Mouse (Mus musculus) midbrain, embryonic 14.5 days (tissue): ENCODE results near the gene Jund. TPM values are rescaled to one million over a fixed set of nuclear protein-coding genes. Genes with fewer than 3 reads are reported as not detected.

Experiments used
- ATAC-seq: fragments of 200-750 bp; cut with Nextera tagmentation; 2 replicates; pipeline ENCODE4 v1.8.0; 2017; ENCODE audit warnings: moderate number of reproducible peaks, moderate library complexity; ENCODE audit not compliant: low FRiP score, low TSS enrichment
- DNase-seq: peaks from one replicate; pipeline ENCODE4 v3.0.0-alpha.2; 2015
- H3K27ac ChIP-seq: fragments of 300-500 bp; sonication (generic); replicated peaks from 2 replicates; pipeline ENCODE4 v1.5.1; 2014; ENCODE audit warnings: mild to moderate bottlenecking, low read depth, low read length, moderate library complexity
- H3K27me3 ChIP-seq: fragments of 300-500 bp; sonication (generic); 2 replicates; pipeline ENCODE4 v1.6.1; 2014; ENCODE audit warnings: low read length, control low read depth, mixed read lengths; ENCODE audit not compliant: control insufficient read depth, insufficient read depth
- H3K36me3 ChIP-seq: fragments of 300-500 bp; sonication (generic); 2 replicates; pipeline ENCODE4 v1.6.1; 2014; ENCODE audit warnings: low read length, control low read depth; ENCODE audit not compliant: control insufficient read depth, insufficient read depth
- H3K4me1 ChIP-seq: fragments of 300-500 bp; sonication (generic); 2 replicates; pipeline ENCODE4 v1.6.1; 2014; ENCODE audit warnings: mild to moderate bottlenecking, antibody characterized with exemption, low read length, control low read depth; ENCODE audit not compliant: control insufficient read depth, insufficient read depth
- H3K4me2 ChIP-seq: fragments of 300-500 bp; sonication (generic); 2 replicates; pipeline ENCODE4 v1.6.1; 2014; ENCODE audit warnings: mild to moderate bottlenecking, low read length, moderate library complexity
- H3K4me3 ChIP-seq: fragments of 300-500 bp; sonication (generic); replicated peaks from 2 replicates; pipeline ENCODE4 v1.5.1; 2014; ENCODE audit warnings: low read depth, low read length
- H3K9ac ChIP-seq: fragments of 300-500 bp; sonication (generic); replicated peaks from 2 replicates; pipeline ENCODE4 v1.6.1; 2014; ENCODE audit warnings: mild to moderate bottlenecking, low read length, moderate library complexity
- H3K9me3 ChIP-seq: fragments of 300-500 bp; sonication (generic); 2 replicates; pipeline ENCODE4 v1.6.1; 2016; ENCODE audit warnings: low read length, control low read depth, mixed read lengths; ENCODE audit not compliant: control insufficient read depth
- WGBS: fragments of 180-500 bp; shearing (Covaris S2); extraction: QIAGEN DNeasy Blood & Tissue Kit; methylation state at CpG from one replicate; pipeline ENCODE4 v1.1.7; 2014; 5-methylcytosine and 5-hydroxymethylcytosine counted together
- polyA plus RNA-seq: library from polyadenylated mRNA; unstranded; fragments of >200 nt; fragmentation: Nextera tagmentation; extraction: Ambion mirVana; gene quantifications from 2 replicates; pipeline ENCODE4 v1.2.1, GENCODE M21; 2014

The Jund gene
- 104 and 119 TPM in 2 replicates for polyA plus RNA-seq

- peak within 1 kb of the TSS; percentile 59 for H3K4me2 ChIP-seq
- under 1% methylated on average over 67 of the region's 69 CpGs for WGBS
- H3K9ac ChIP-seq = peak within 1 kb of the TSS; percentile 98
- H3K4me3 ChIP-seq = peak within 1 kb of the TSS; percentile 97
- no peaks in the 10 kb centered on the region for H3K9me3 ChIP-seq
- peak within 1 kb of the TSS; percentile 99 for H3K27ac ChIP-seq
- peak; percentile 91 for ATAC-seq
- no peaks in the 10 kb centered on the region for H3K27me3 ChIP-seq
- H3K36me3 ChIP-seq = peaks cover 9% of the 10 kb centered on the region; the same call in 1 of the 2 replicates
- peaks cover 39% of the 10 kb centered on the region for H3K4me1 ChIP-seq
- DNase-seq = peak; percentile 100
These were observed at the start of gene Jund for GRCm38 (mm10) chr8:70698310-70699109. Gene Jund, plus strand, starts transcription at chr8:70698949.

- Histone ChIP-seq H3K27me3 (no peaks in the 10 kb centered on the region), H3K9ac (no peak overlapping the region), H3K4me3 (no peak overlapping the region), H3K4me1 (0 out of 2 replicates have a peak, but pooled peaks cover 14% of the 10 kb centered on the region), H3K4me2 (no peak overlapping the region; the same call in 1 of the 2 replicates), H3K9me3 (no peaks in the 10 kb centered on the region), H3K27ac (peak overlapping the region; percentile 58; the same call in 1 of the 2 replicates), H3K36me3 (peaks cover 27% of the 10 kb centered on the region)
- ATAC-seq (peak; percentile 71), DNase-seq (peak; percentile 88)
- WGBS = 51% methylated on average over 4 of the region's 4 CpGs
These were observed 49.4 kb upstream of the Jund start for GRCm38 (mm10) chr8:70649324-70649723.

DNA sequence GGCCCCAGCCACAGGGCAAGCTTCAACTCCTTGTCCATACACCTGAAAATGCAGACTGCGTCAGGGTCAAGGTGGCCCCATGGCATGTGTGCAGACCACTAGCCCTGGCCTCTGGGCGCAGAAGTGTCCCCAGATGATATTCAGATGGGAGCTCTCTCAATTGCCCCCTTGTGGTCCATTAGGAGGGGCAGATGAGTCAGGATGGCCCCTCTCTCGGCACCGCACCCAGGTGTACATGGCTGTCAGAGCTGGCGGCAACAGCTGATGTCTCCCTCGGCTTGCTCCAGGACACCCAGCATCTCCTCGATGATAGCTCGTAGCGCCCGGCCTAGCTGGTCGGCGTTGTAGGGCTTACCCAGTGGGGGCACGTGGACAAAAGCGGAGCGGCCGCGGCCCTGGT is 48.4 kb upstream of the Jund start:
- WGBS = 96% methylated on average over 17 of the region's 17 CpGs
- no peak overlapping the region for H3K4me3 ChIP-seq

DNA sequence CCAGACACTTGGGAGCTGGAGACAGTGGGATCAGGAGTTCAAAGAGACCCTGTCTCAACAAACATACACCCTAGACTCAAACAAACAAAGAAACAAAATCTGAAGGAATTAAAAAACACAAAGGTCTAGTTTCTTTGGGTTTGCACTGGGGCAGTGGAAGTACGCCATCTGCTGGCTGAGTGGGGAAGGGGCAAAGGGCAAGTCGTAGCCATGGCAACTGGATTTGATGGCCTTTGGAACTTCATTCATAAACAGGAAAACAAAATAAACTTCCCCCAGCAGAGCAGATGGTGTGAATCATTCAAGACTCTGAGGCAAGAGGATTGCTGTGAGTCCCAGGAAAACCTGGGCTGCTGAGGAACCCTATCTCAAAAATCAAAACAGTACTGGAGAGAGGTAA is 45.5 kb upstream of the Jund start:
- H3K27ac ChIP-seq = no peak overlapping the region
- peaks cover 25% of the 10 kb centered on the region; the same call in 1 of the 2 replicates for H3K4me1 ChIP-seq
- DNase-seq = no peak

More for the DNA sequence above, 48.4 kb upstream of the Jund start:
- Histone ChIP-seq H3K4me1 (0 out of 2 replicates have a peak, but pooled peaks cover 14% of the 10 kb centered on the region), H3K27ac (no peak overlapping the region), H3K9me3 (no peaks in the 10 kb centered on the region), H3K36me3 (peaks cover 31% of the 10 kb centered on the region), H3K27me3 (no peaks in the 10 kb centered on the region), H3K9ac (no peak overlapping the region), H3K4me2 (no peak overlapping the region)
- ATAC-seq (no peak), DNase-seq (no peak)

GRCm38 (mm10) chr8:70654121-70654520 is 44.6 kb upstream of the Jund start:
- Histone ChIP-seq H3K9ac (no peak overlapping the region), H3K27me3 (no peaks in the 10 kb centered on the region), H3K27ac (0 out of 2 replicates have a peak overlapping the region, but pooled peaks have one; percentile 13), H3K4me1 (peaks cover 28% of the 10 kb centered on the region), H3K4me3 (no peak overlapping the region), H3K9me3 (no peaks in the 10 kb centered on the region), H3K36me3 (peaks cover 35% of the 10 kb centered on the region), H3K4me2 (no peak overlapping the region)
- 76% methylated on average over 1 of the region's 1 CpGs for WGBS
- DNase-seq (no peak), ATAC-seq (no peak)

More for the DNA sequence above, 45.5 kb upstream of the Jund start:
- Histone ChIP-seq H3K9ac (no peak overlapping the region), H3K27me3 (no peaks in the 10 kb centered on the region), H3K36me3 (peaks cover 35% of the 10 kb centered on the region), H3K9me3 (no peaks in the 10 kb centered on the region), H3K4me3 (no peak overlapping the region), H3K4me2 (no peak overlapping the region)
- no peak for ATAC-seq
- WGBS = 51% methylated on average over 2 of the region's 2 CpGs

GRCm38 (mm10) chr8:70655469-70655868 is 43.3 kb upstream of the Jund start:
- no peak for DNase-seq

GRCm38 (mm10) chr8:70656193-70656790 is 42.5 kb upstream of the Jund start:
- ATAC-seq (peak; percentile 35; the same call in 1 of the 2 replicates), DNase-seq (peak; percentile 72)
- no peaks in the 10 kb centered on the region for H3K27me3 ChIP-seq
- 10% methylated on average over 13 of the region's 13 CpGs for WGBS
- H3K9me3 ChIP-seq = no peaks in the 10 kb centered on the region
- no peak overlapping the region for H3K4me3 ChIP-seq
- H3K36me3 ChIP-seq = peaks cover 20% of the 10 kb centered on the region
- peak overlapping the region; percentile 75 for H3K27ac ChIP-seq
- H3K4me1 ChIP-seq = peaks cover 24% of the 10 kb centered on the region
- H3K9ac ChIP-seq = no peak overlapping the region
- H3K4me2 ChIP-seq = peak overlapping the region; percentile 88; the same call in 1 of the 2 replicates

More at GRCm38 (mm10) chr8:70655469-70655868, 43.3 kb upstream of the Jund start:
- peak overlapping the region; percentile 75 for H3K27ac ChIP-seq
- peaks cover 27% of the 10 kb centered on the region for H3K36me3 ChIP-seq
- H3K27me3 ChIP-seq = no peaks in the 10 kb centered on the region
- H3K4me1 ChIP-seq = peaks cover 22% of the 10 kb centered on the region
- H3K4me2 ChIP-seq = no peak overlapping the region
- no peak for ATAC-seq
- H3K4me3 ChIP-seq = no peak overlapping the region
- H3K9ac ChIP-seq = no peak overlapping the region
- no peaks in the 10 kb centered on the region for H3K9me3 ChIP-seq
- WGBS = 19% methylated on average over 2 of the region's 2 CpGs

GRCm38 (mm10) chr8:70657214-70657613 is 41.5 kb upstream of the Jund start:
- Histone ChIP-seq H3K9me3 (no peaks in the 10 kb centered on the region), H3K4me3 (no peak overlapping the region), H3K27me3 (no peaks in the 10 kb centered on the region), H3K4me1 (peaks cover 24% of the 10 kb centered on the region), H3K27ac (peak overlapping the region; percentile 75), H3K4me2 (peak overlapping the region; percentile 88), H3K9ac (no peak overlapping the region), H3K36me3 (peaks cover 12% of the 10 kb centered on the region)
- DNase-seq = no peak
- ATAC-seq = no peak
- 94% methylated on average over 3 of the region's 3 CpGs for WGBS
